Mouse (Mus musculus): ENCODE data around the gene Tlr6.

The Tlr6 gene

DNA sequence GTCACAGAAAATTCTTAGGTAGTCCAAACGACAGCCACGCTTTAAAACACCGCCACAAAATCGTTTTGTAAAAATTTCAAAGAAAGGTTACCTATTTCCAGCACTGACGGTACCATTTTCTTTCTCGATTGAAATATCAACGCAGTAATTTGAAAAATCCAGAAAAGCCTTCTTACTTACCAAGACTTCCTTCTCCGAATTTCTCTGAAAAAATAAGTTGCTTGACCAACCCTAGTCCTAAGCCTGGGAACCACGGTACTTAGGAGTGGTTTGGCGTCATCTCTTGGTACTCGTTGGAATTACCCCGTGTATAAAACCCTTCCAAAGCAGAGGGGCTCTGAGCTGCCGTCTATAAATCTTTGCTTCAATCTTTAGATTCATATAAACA lies at the start of gene Tlr6:
Gene Tlr6, minus strand, starts transcription at position 255 of the 388 bp plus-strand sequence.
- peak; percentile 92 for DNase-seq (ENCODE audit: low spot score)

DNA sequence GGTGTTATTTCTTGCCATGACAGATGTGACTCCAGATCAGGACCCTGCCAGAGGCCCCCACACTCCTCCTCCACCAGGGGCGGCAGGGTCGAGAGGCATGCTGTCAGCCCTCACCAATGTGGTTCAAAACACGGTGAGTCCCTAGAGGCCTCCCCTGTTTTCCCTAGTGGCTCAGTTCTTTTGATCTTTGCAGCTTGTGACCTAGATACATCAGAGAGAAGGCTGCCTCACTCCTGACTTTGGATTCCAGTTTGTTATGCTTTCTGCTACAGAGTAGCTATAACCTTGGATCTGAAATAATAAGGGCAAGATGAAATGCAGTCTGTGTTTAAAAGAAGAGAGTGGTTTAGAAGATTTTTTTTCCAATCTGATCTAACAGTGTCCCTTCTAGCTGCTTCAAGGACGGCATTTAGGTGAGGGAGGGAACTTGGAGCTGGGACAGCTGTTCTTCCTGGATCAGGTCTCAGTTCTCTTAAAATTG lies 46.2 kb upstream of the Tlr6 start:
- peak; percentile 58 for DNase-seq (ENCODE audit: low spot score)

GRCm38 (mm10) chr5:65005251-65005650 lies 45.4 kb upstream of the Tlr6 start:
- DNase-seq (ENCODE audit: low spot score): no peak

DNA sequence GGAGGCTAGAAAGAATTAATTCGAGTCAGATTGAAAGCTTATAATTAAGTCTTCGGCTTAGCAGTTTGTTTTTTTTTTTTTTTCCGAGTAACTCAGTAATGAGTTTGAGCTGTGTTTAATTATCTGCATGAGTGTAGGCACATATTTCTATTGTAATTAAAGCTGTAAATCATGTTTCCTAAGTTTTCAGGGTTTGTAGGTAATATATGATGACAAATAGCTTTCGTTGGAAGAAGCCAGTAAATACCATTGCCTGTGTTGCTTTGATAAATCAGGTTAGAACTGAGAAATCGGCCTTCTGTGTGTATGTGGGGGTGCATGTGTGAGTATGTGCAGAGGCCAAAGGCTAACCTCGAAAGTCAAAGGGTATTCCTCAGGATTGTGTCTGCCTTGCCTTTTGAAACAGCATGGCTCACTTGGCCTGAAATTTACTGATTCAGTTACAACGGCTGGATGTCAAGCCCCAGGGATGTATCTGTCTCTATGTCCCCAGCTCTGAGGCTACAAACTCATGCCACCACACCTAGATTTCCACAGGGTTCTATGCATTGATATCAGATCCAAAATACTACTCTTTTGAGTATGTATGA lies 44.1 kb upstream of the Tlr6 start:
- DNase-seq (ENCODE audit: low spot score): no peak

DNA sequence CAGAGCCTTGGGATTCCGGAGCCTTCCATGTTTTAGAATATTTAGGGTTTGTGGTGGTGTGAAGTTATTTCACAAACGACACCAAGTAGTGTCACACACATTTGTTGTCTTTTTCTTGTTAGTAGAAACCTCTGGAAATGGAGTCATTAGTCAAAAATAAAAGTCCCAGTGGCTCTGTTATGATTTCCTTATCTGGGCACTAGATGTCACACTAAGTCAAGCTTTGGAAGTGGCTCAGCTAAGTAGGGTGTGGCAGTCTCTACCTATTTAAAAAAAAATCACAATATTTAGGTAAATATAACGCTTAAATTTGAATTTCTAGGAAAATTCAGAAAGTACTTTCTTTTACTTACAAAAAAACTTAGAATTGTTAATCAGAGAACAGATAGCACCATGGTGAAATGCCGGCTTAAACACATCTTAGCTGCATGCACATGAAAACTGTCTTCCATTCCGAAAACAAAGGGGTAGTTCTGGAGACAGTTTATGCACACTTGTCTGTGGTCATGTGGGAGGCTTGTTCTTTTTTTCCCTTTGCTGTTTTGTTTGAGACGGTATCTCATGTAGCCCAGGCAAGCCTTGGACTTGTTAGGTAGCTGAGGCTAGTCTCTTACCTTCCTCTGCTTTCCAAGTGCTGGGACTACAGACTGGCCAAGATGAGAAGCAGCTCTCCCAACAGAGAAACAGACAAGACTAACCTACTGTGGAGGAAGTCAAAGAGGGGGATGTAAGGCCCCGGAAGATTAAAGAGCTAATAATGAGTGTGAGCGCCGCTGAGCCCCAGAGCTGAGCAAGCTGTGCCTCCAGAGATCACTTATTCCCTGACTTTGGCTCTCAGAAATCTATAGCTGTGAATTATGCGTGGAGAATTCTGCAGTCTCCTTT lies 43.3 kb upstream of the Tlr6 start:
- DNase-seq (ENCODE audit: low spot score): peak; percentile 77

DNA sequence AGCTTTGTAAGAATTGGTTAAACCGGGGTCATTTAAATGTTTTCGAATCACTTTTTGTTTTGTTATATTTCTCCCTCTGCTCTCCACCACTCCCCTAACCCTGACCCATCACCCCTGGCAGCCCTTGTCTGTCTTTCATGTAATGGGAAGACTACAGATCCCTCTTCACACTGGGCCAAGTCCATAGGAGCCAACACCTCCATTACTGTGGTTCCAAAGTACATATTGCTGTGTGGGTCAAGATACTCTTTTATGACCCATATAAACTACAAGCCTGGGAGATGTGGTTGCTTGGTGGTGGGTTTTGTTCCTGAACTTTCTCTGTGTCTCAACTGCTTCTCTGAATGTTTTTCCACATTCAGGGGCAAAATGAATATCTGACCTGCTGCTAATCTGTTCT lies 35.5 kb upstream of the Tlr6 start:
- no peak for DNase-seq (ENCODE audit: low spot score)

GRCm38 (mm10) chr5:64992540-64992939 lies 32.6 kb upstream of the Tlr6 start:
- DNase-seq (ENCODE audit: low spot score): no peak

DNA sequence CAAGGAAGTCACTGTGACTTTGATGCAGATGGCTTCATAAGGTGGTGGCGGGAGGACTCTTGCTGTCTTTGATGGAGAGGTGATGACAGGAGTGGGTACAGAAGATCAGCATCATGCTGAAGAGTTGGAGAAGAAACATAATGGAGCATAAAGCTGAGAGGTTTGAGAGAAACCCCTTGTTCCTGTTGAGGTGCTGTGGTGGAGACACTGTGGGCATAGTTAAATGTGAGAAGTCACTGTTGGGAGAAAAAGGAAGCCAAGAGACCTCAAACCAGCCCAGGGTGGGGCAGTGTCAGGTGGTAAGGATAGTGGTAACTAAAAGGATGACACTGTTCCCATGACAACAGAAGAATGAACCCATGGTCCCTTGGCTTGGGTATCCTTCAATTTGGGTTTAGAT lies 30.0 kb upstream of the Tlr6 start:
- no peak for DNase-seq (ENCODE audit: low spot score)

GRCm38 (mm10) chr5:64985971-64986370 lies 26.1 kb upstream of the Tlr6 start:
- DNase-seq (ENCODE audit: low spot score): no peak

GRCm38 (mm10) chr5:64977128-64977527 lies 17.2 kb upstream of the Tlr6 start:
- no peak for DNase-seq (ENCODE audit: low spot score)

DNA sequence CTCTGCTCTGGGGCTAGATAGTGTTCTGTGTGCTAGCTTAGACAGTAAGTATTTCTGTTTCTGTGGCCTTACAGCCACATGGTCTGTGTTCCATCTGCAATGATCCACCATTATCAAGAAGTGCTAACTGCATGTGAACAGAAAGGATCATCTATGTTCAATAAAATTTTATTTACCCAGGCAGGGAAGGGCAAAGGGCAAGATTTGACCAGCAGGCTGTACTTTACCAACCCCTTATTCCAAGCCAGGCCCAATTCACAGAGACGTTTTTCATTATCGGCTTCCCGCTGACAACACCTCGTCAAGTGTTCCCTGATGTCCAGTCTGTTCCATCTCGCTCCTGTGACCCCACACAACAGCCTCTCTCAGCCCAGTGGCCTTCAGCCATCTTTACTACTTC lies 15.2 kb upstream of the Tlr6 start:
- DNase-seq (ENCODE audit: low spot score): no peak

- DNase-seq (ENCODE audit: low spot score): peak; percentile 62
Measured at GRCm38 (mm10) chr5:64969861-64970771, 10.2 kb upstream of the Tlr6 start, which contains the start of gene Fam114a1. Gene Fam114a1 (plus strand): TSS chr5:64970071.

- peak; percentile 46 for DNase-seq (ENCODE audit: low spot score)
Measured at GRCm38 (mm10) chr5:64968961-64969860, 9.3 kb upstream of the Tlr6 start.

GRCm38 (mm10) chr5:64963735-64964134 lies 3.8 kb upstream of the Tlr6 start:
- DNase-seq (ENCODE audit: low spot score): no peak

- DNase-seq (ENCODE audit: low spot score): no peak
Measured at GRCm38 (mm10) chr5:64963271-64963670, 3.4 kb upstream of the Tlr6 start.

GRCm38 (mm10) chr5:64960857-64961391 lies 1.0 kb upstream of the Tlr6 start:
- no peak for DNase-seq (ENCODE audit: low spot score)

DNA sequence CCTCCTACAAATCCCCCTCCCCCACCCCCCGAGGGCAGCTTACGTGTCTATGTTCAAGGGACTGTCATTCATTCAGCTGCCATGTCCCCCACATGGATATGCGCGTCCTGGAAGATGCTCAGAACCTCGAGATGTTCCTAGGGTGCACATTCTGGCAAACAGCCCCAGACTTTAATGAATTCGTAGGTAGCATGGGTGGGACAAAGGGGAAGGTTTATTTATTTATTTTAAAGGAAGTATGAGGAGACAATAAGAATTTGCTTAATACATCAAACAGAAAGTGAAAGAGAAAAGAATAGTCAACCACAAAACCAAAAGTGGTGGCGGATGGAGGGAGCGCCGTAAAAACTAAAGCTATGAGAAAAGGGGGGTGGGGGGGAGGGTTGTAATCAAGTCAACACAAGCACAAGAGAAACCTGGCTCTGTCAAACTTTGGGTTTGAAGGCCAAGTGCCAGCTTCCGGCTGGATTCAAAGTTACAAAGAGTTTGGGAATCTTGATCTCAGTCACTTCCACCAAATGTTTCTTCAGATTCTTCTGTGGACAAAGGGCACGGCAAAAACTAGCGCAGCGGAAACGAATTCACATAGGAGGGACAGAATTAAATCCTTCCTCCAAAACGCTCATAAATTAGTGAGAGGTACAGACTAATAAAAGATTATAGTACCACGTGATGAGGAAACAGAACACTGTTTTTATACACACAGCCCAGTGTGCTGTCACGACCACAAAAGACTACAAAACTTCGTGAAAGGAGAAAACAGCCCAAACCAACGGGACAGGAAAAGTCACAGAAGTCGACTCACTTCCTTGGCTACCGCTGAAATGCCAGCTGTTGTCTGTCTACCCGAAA lies 680 bp downstream of the Tlr6 start:
- no peak for DNase-seq (ENCODE audit: low spot score)

- no peak for DNase-seq (ENCODE audit: low spot score)
Measured at GRCm38 (mm10) chr5:64954931-64955330, 5.0 kb downstream of the Tlr6 start.

DNA sequence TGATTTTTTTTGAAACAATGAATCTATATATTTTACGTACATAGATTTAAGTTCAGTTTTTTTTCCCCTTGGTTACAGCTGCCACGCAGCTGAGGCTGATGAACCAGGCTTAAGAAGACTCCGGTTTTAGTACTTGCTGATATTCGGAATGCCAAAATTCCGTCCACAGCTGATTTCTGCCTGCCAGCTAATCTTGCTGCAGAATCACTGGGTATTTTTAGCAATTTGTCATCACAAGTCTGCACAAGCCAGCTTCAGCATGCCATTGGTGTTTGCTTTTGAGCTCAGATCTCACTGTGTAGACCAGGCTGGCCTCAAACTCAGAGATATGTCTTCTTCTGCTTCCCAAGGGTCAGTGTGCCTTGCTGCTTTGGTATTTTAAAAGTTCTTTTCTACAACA lies 8.4 kb downstream of the Tlr6 start:
- DNase-seq (ENCODE audit: low spot score): no peak

DNA sequence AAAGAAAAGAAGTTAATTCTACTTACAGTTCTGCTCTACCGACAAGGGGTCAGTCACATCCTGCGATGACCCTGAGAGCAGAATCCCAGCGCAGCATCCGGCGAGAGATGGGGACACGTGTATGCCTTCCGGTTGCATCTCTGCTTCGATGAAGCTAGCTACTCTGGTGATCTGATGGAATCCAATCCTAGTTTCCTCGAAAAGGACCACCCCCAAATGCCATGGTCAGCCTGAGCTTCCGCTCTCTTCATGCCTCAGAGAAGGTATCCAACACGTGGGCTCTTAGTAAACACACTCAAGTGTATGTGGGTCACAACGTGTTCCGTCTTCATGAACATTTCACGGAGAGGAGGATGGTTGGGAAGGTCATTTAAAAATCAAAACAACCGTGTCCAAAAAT lies 27.1 kb downstream of the Tlr6 start:
- no peak for DNase-seq (ENCODE audit: low spot score)

Data from retina, embryonic 14.5 days (tissue).